Mouse (Mus musculus) CH12.LX (cell line): ENCODE results near the gene Babam2. TPM values are rescaled to one million over a fixed set of nuclear protein-coding genes. Genes with fewer than 3 reads are reported as not detected.

Experiments used
- DNase-seq: peaks from one replicate; pipeline ENCODE4 v3.0.0-alpha.2; 2013; ENCODE audit errors: extremely low read depth
- H3K27ac ChIP-seq: 2 replicates; pipeline ENCODE4 v1.5.1; 2012; ENCODE audit warnings: low read depth, mild to moderate bottlenecking, control low read depth, moderate library complexity; ENCODE audit not compliant: insufficient read depth
- H3K27me3 ChIP-seq: replicated peaks from 2 replicates; pipeline ENCODE3; 2012; ENCODE audit warnings: inconsistent platforms
- H3K36me3 ChIP-seq, 2 experiments: replicated peaks in 1 of 2; 2 replicates each; pipeline versions ENCODE3 to v1.6.1; 2012; ENCODE audit warnings: inconsistent platforms in 1 of 2, low read length in 1 of 2, mild to moderate bottlenecking in 1 of 2, mixed read lengths in 1 of 2, moderate library complexity in 1 of 2; ENCODE audit not compliant: control insufficient read depth in 1 of 2, insufficient read depth in 1 of 2
- H3K4me1 ChIP-seq, 2 experiments: 2 replicates each; pipeline ENCODE4 v1.6.1; 2012; ENCODE audit warnings: inconsistent platforms in 1 of 2, moderate library complexity in 1 of 2; ENCODE audit not compliant: insufficient read depth in 2 of 2, control insufficient read depth in 1 of 2
- H3K4me2 ChIP-seq: 2 replicates; pipeline ENCODE4 v1.6.1; 2012; ENCODE audit warnings: low read depth, mild to moderate bottlenecking, control low read depth; ENCODE audit not compliant: poor library complexity, insufficient read depth, severe bottlenecking
- H3K4me3 ChIP-seq, 3 experiments: fragments of 150-350 bp in 1 of 3; sonication (generic) in 1 of 3; replicated peaks in 1 of 3; 2 replicates each; pipeline versions ENCODE3 to v1.5.1; 2011 to 2012; ENCODE audit warnings: low read depth in 2 of 3, low read length in 2 of 3, mild to moderate bottlenecking in 2 of 3, moderate library complexity in 2 of 3, control low read depth in 1 of 3, improper control_type of control experiment in 1 of 3, inconsistent platforms in 1 of 3, mixed read lengths in 1 of 3; ENCODE audit not compliant: poor library complexity in 1 of 3
- H3K79me2 ChIP-seq: replicated peaks from 2 replicates; pipeline ENCODE4 v1.6.1; 2012; ENCODE audit warnings: mild to moderate bottlenecking, moderate library complexity; ENCODE audit not compliant: control insufficient read depth, poor library complexity, insufficient read depth, severe bottlenecking; ENCODE audit errors: extremely low read depth
- H3K9ac ChIP-seq: 2 replicates; pipeline ENCODE4 v1.6.1; 2012; ENCODE audit warnings: low read depth, mild to moderate bottlenecking, control low read depth, moderate library complexity; ENCODE audit not compliant: insufficient read depth
- H3K9me3 ChIP-seq: replicated peaks from 2 replicates; pipeline ENCODE3; 2012; ENCODE audit warnings: low read length, inconsistent platforms, mixed read lengths
- EP300 ChIP-seq: IDR thresholded peaks from 2 replicates; pipeline ENCODE4 v1.6.1; 2011; ENCODE audit warnings: low read length, improper control_type of control experiment
- POLR2AphosphoS2 ChIP-seq: IDR thresholded peaks from 2 replicates; pipeline ENCODE4 v1.6.1; 2011; ENCODE audit warnings: low read depth, low read length, improper control_type of control experiment
- RAD21 ChIP-seq: IDR thresholded peaks from 2 replicates; pipeline ENCODE4 v1.6.1; 2011; ENCODE audit warnings: low read depth, mild to moderate bottlenecking, low read length, improper control_type of control experiment, moderate library complexity
- RCOR1 ChIP-seq: conservative IDR thresholded peaks from 2 replicates; pipeline ENCODE4 v1.6.1; 2012; ENCODE audit warnings: low read depth, mild to moderate bottlenecking, inconsistent platforms, low read length, improper control_type of control experiment
- SMC3 ChIP-seq: IDR thresholded peaks from 2 replicates; pipeline ENCODE4 v1.6.1; 2011; ENCODE audit warnings: low read depth, low read length, improper control_type of control experiment
- TBP ChIP-seq: conservative IDR thresholded peaks from 2 replicates; pipeline ENCODE4 v1.6.1; 2011; ENCODE audit warnings: low read depth, low read length, improper control_type of control experiment
- dilution Hi-C: fragments of 300-500 bp; cut with MboI; formaldehyde crosslinking; loops from 2 replicates; pipeline ENCODE4 v1.14.3; 2020; ENCODE audit warnings: low sequenced_read_pairs; ENCODE audit not compliant: extremely low pct_unique_long_range_greater_than_20kb, extremely low pct_ligation_motif_present
- in situ Hi-C: fragments of 300-500 bp; cut with MboI; formaldehyde crosslinking; loops from 3 replicates; pipeline ENCODE4 v1.14.3; 2019; ENCODE audit warnings: low sequenced_read_pairs, low pct_ligation_motif_present, low pct_unique_long_range_greater_than_20kb, mixed read lengths
- polyA plus RNA-seq: library from polyadenylated mRNA; unstranded; fragments of >175 nt; gene quantifications from 2 replicates; pipeline ENCODE4 v1.2.1, GENCODE M21; 2012; ENCODE audit warnings: low read depth; ENCODE audit not compliant: insufficient read length
- total RNA-seq, 2 experiments: library from RNA; depleted of rRNA; stranded (reverse); fragments of 300-350 nt in 1 of 2; fragments of >200 nt in 1 of 2; gene quantifications; 2 replicates each; pipeline ENCODE4 v1.2.3; 2012 to 2014

Babam2 gene
- total and polyA plus RNA-seq, 3 experiments: 38.2 to 78.0 (median 39.8) TPM

GRCm38 (mm10) chr5:32134051-32134732 lies 436.7 kb downstream of the Babam2 start:
- Histone ChIP-seq H3K79me2 (no peaks in the 10 kb centered on the region), H3K4me2 (peak overlapping the region; percentile 33), H3K36me3 (no peaks in the 10 kb centered on the region), H3K27ac (no peak overlapping the region), H3K9ac (no peak overlapping the region; the same call in 1 of the 2 replicates), H3K27me3 (peaks cover 33% of the 10 kb centered on the region), H3K4me3 (no peak overlapping the region), H3K9me3 (no peaks in the 10 kb centered on the region), H3K4me1 (peaks cover 0 to 2% of the 10 kb centered on the region in 2 experiments; a peak in 2 of 4 replicates)
- no peak for DNase-seq
- in situ Hi-C loops: loop anchor here (10.0 kb wide), 1 partner anchor 439 kb away; the partner anchor contains the start of genes Babam2 and Rbks
- dilution Hi-C loops: no loop called here
- TF ChIP-seq RCOR1 (no peak), POLR2AphosphoS2 (no peak), RAD21 (no peak), SMC3 (no peak), TBP (no peak), EP300 (no peak)

Other genes starting within 250 kb of the Babam2 start
- 13.6 and 16.5 TPM in 2 replicates for gene Zfp512, start 245.3 kb upstream of the Babam2 start, total RNA-seq (2012; rRNA removed)
- 16.0 and 17.2 TPM in 2 replicates for gene Zfp512, start 245.3 kb upstream of the Babam2 start, total RNA-seq (2014; rRNA removed)
- gene Zfp512, start 245.3 kb upstream of the Babam2 start, polyA plus RNA-seq: 15.4 and 16.5 TPM in 2 replicates
- 0.08 TPM in 1 of 2 replicates, not detected in the other for gene 4930548H24Rik, start 211.9 kb upstream of the Babam2 start, total RNA-seq (2012; rRNA removed)
- gene 4930548H24Rik, start 211.9 kb upstream of the Babam2 start, total RNA-seq (2014; rRNA removed): 0.19 TPM in 1 of 2 replicates, not detected in the other
- gene 4930548H24Rik, start 211.9 kb upstream of the Babam2 start, polyA plus RNA-seq: 0.18 TPM in 1 of 2 replicates, not detected in the other
- gene Gpn1, start 202.9 kb upstream of the Babam2 start, total RNA-seq (2012; rRNA removed): 30.6 and 40.8 TPM in 2 replicates
- 37.3 and 47.5 TPM in 2 replicates for gene Gpn1, start 202.9 kb upstream of the Babam2 start, total RNA-seq (2014; rRNA removed)
- gene Gpn1, start 202.9 kb upstream of the Babam2 start, polyA plus RNA-seq: 38.7 and 42.6 TPM in 2 replicates
- gene Slc4a1ap, start 170.7 kb upstream of the Babam2 start, total RNA-seq (2012; rRNA removed): 25.7 and 30.0 TPM in 2 replicates
- gene Slc4a1ap, start 170.7 kb upstream of the Babam2 start, total RNA-seq (2014; rRNA removed): 27.9 and 31.0 TPM in 2 replicates
- gene Slc4a1ap, start 170.7 kb upstream of the Babam2 start, polyA plus RNA-seq: 41.1 and 50.6 TPM in 2 replicates
- gene Supt7l, start 169.9 kb upstream of the Babam2 start, total RNA-seq (2012; rRNA removed): 12.8 and 13.3 TPM in 2 replicates
- 15.9 and 16.8 TPM in 2 replicates for gene Supt7l, start 169.9 kb upstream of the Babam2 start, total RNA-seq (2014; rRNA removed)
- gene Supt7l, start 169.9 kb upstream of the Babam2 start, polyA plus RNA-seq: 13.2 and 16.2 TPM in 2 replicates
- gene Mrpl33, start 100.7 kb upstream of the Babam2 start, total RNA-seq (2012; rRNA removed): 168 and 236 TPM in 2 replicates
- gene Mrpl33, start 100.7 kb upstream of the Babam2 start, total RNA-seq (2014; rRNA removed): 336 and 387 TPM in 2 replicates
- 114 and 150 TPM in 2 replicates for gene Mrpl33, start 100.7 kb upstream of the Babam2 start, polyA plus RNA-seq
- gene Rbks, start 57 bp upstream of the Babam2 start, total RNA-seq (2012; rRNA removed): 3.6 and 5.5 TPM in 2 replicates
- gene Rbks, start 57 bp upstream of the Babam2 start, total RNA-seq (2014; rRNA removed): 6.5 and 6.8 TPM in 2 replicates
- gene Rbks, start 57 bp upstream of the Babam2 start, polyA plus RNA-seq: 9.2 and 9.3 TPM in 2 replicates